Mouse (Mus musculus): ENCODE measurements around the gene Plagl2. TPM values are rescaled to one million over a fixed set of nuclear protein-coding genes. Genes with fewer than 3 reads are reported as not detected.

Gene Plagl2
- polyA plus RNA-seq, 1 experiment from 2014 or later: 14.8 TPM

- Histone ChIP-seq H3K4me2 (no peak overlapping the region), H3K9me3 (no peaks in the 10 kb centered on the region), H3K36me3 (peaks cover 7% of the 10 kb centered on the region), H3K4me3 (no peak overlapping the region), H3K4me1 (0 out of 2 replicates have a peak, but pooled peaks cover 4% of the 10 kb centered on the region), H3K9ac (no peak overlapping the region), H3K27me3 (no peaks in the 10 kb centered on the region), H3K27ac (no peak overlapping the region)
- 66% methylated on average over 4 of the region's 4 CpGs for WGBS
- no peak for ATAC-seq (ENCODE audit: insufficient number of reproducible peaks, insufficient read depth, low FRiP score, low TSS enrichment, low read depth)
Measured at GRCm38 (mm10) chr2:153215421-153215820, 25.8 kb downstream of the Plagl2 start.

- Histone ChIP-seq H3K27me3 (no peaks in the 10 kb centered on the region), H3K9me3 (no peaks in the 10 kb centered on the region), H3K4me2 (no peak overlapping the region), H3K36me3 (peaks cover 14% of the 10 kb centered on the region), H3K27ac (no peak overlapping the region), H3K9ac (no peak overlapping the region), H3K4me1 (0 out of 2 replicates have a peak, but pooled peaks cover 4% of the 10 kb centered on the region), H3K4me3 (no peak overlapping the region)
- ATAC-seq (ENCODE audit: insufficient number of reproducible peaks, insufficient read depth, low FRiP score, low TSS enrichment, low read depth): no peak
- 48% methylated on average over 6 of the region's 6 CpGs for WGBS
Measured at GRCm38 (mm10) chr2:153214771-153215259, 26.4 kb downstream of the Plagl2 start.

GRCm38 (mm10) chr2:153213351-153213750 is 27.9 kb downstream of the Plagl2 start:
- peaks cover 28% of the 10 kb centered on the region for H3K36me3 ChIP-seq
- H3K4me2 ChIP-seq: no peak overlapping the region
- no peak overlapping the region for H3K4me3 ChIP-seq
- 89% methylated on average over 4 of the region's 4 CpGs for WGBS
- H3K9me3 ChIP-seq: no peaks in the 10 kb centered on the region
- no peak overlapping the region for H3K27ac ChIP-seq
- no peak for ATAC-seq (ENCODE audit: insufficient number of reproducible peaks, insufficient read depth, low FRiP score, low TSS enrichment, low read depth)
- H3K4me1 ChIP-seq: 0 out of 2 replicates have a peak, but pooled peaks cover 4% of the 10 kb centered on the region
- no peak overlapping the region for H3K9ac ChIP-seq
- no peaks in the 10 kb centered on the region for H3K27me3 ChIP-seq

GRCm38 (mm10) chr2:153211451-153211850 is 29.8 kb downstream of the Plagl2 start:
- H3K27me3 ChIP-seq: no peaks in the 10 kb centered on the region
- no peak overlapping the region for H3K4me2 ChIP-seq
- WGBS: 90% methylated on average over 5 of the region's 5 CpGs

GRCm38 (mm10) chr2:153209286-153209685 is 31.9 kb downstream of the Plagl2 start:
- no peaks in the 10 kb centered on the region for H3K27me3 ChIP-seq
- no peaks in the 10 kb centered on the region for H3K9me3 ChIP-seq
- WGBS: 91% methylated on average over 5 of the region's 5 CpGs
- H3K36me3 ChIP-seq: peaks cover 67% of the 10 kb centered on the region
- H3K27ac ChIP-seq: no peak overlapping the region
- no peak overlapping the region for H3K4me2 ChIP-seq
- H3K4me1 ChIP-seq: no peaks in the 10 kb centered on the region
- no peak overlapping the region for H3K9ac ChIP-seq
- no peak overlapping the region for H3K4me3 ChIP-seq
- ATAC-seq (ENCODE audit: insufficient number of reproducible peaks, insufficient read depth, low FRiP score, low TSS enrichment, low read depth): no peak

More at GRCm38 (mm10) chr2:153211451-153211850, 29.8 kb downstream of the Plagl2 start:
- Histone ChIP-seq H3K4me3 (no peak overlapping the region), H3K4me1 (0 out of 2 replicates have a peak, but pooled peaks cover 4% of the 10 kb centered on the region), H3K9ac (no peak overlapping the region), H3K36me3 (peaks cover 45% of the 10 kb centered on the region), H3K9me3 (no peaks in the 10 kb centered on the region), H3K27ac (no peak overlapping the region)
- ATAC-seq (ENCODE audit: insufficient number of reproducible peaks, insufficient read depth, low FRiP score, low TSS enrichment, low read depth): no peak

GRCm38 (mm10) chr2:153208149-153208548 is 33.1 kb downstream of the Plagl2 start:
- Histone ChIP-seq H3K27ac (no peak overlapping the region), H3K4me2 (no peak overlapping the region), H3K27me3 (no peaks in the 10 kb centered on the region), H3K9me3 (no peaks in the 10 kb centered on the region), H3K36me3 (peaks cover 76% of the 10 kb centered on the region), H3K9ac (no peak overlapping the region), H3K4me1 (no peaks in the 10 kb centered on the region), H3K4me3 (no peak overlapping the region)
- no peak for ATAC-seq (ENCODE audit: insufficient number of reproducible peaks, insufficient read depth, low FRiP score, low TSS enrichment, low read depth)
- WGBS: 98% methylated on average over 2 of the region's 2 CpGs

GRCm38 (mm10) chr2:153202766-153203165 is 38.5 kb downstream of the Plagl2 start:
- Histone ChIP-seq H3K4me3 (no peak overlapping the region), H3K9me3 (no peaks in the 10 kb centered on the region), H3K9ac (no peak overlapping the region), H3K36me3 (peaks cover 84% of the 10 kb centered on the region), H3K27me3 (no peaks in the 10 kb centered on the region), H3K4me2 (no peak overlapping the region), H3K4me1 (no peaks in the 10 kb centered on the region), H3K27ac (no peak overlapping the region)
- ATAC-seq (ENCODE audit: insufficient number of reproducible peaks, insufficient read depth, low FRiP score, low TSS enrichment, low read depth): no peak
- WGBS: 78% methylated on average over 1 of the region's 1 CpGs

GRCm38 (mm10) chr2:153199114-153199513 is 42.1 kb downstream of the Plagl2 start:
- no peak overlapping the region for H3K9ac ChIP-seq
- H3K9me3 ChIP-seq: no peaks in the 10 kb centered on the region
- no peak for ATAC-seq (ENCODE audit: insufficient number of reproducible peaks, insufficient read depth, low FRiP score, low TSS enrichment, low read depth)
- H3K27ac ChIP-seq: no peak overlapping the region
- WGBS: 84% methylated on average over 2 of the region's 2 CpGs
- no peak overlapping the region for H3K4me2 ChIP-seq
- H3K4me3 ChIP-seq: no peak overlapping the region
- no peaks in the 10 kb centered on the region for H3K4me1 ChIP-seq
- H3K36me3 ChIP-seq: peaks cover 84% of the 10 kb centered on the region
- no peaks in the 10 kb centered on the region for H3K27me3 ChIP-seq

GRCm38 (mm10) chr2:153198485-153198884 is 42.7 kb downstream of the Plagl2 start:
- 78% methylated on average over 5 of the region's 5 CpGs for WGBS
- Histone ChIP-seq H3K27me3 (no peaks in the 10 kb centered on the region), H3K9ac (no peak overlapping the region), H3K9me3 (no peaks in the 10 kb centered on the region), H3K4me3 (no peak overlapping the region), H3K36me3 (peaks cover 81% of the 10 kb centered on the region), H3K4me2 (no peak overlapping the region), H3K27ac (no peak overlapping the region), H3K4me1 (no peaks in the 10 kb centered on the region)
- ATAC-seq (ENCODE audit: insufficient number of reproducible peaks, insufficient read depth, low FRiP score, low TSS enrichment, low read depth): no peak

GRCm38 (mm10) chr2:153194255-153194654 is 47.0 kb downstream of the Plagl2 start:
- no peak for ATAC-seq (ENCODE audit: insufficient number of reproducible peaks, insufficient read depth, low FRiP score, low TSS enrichment, low read depth)
- WGBS: 93% methylated on average over 3 of the region's 3 CpGs
- Histone ChIP-seq H3K36me3 (peaks cover 87% of the 10 kb centered on the region), H3K9ac (no peak overlapping the region), H3K27me3 (no peaks in the 10 kb centered on the region), H3K9me3 (no peaks in the 10 kb centered on the region), H3K4me2 (no peak overlapping the region), H3K27ac (no peak overlapping the region), H3K4me3 (no peak overlapping the region), H3K4me1 (no peaks in the 10 kb centered on the region)

GRCm38 (mm10) chr2:153191242-153191641 is 50.0 kb downstream of the Plagl2 start:
- no peaks in the 10 kb centered on the region for H3K4me1 ChIP-seq
- WGBS: 79% methylated on average over 2 of the region's 2 CpGs
- H3K9ac ChIP-seq: no peak overlapping the region
- H3K9me3 ChIP-seq: no peaks in the 10 kb centered on the region
- H3K27ac ChIP-seq: no peak overlapping the region
- ATAC-seq (ENCODE audit: insufficient number of reproducible peaks, insufficient read depth, low FRiP score, low TSS enrichment, low read depth): no peak
- H3K4me3 ChIP-seq: no peak overlapping the region
- H3K4me2 ChIP-seq: no peak overlapping the region
- no peaks in the 10 kb centered on the region for H3K27me3 ChIP-seq
- H3K36me3 ChIP-seq: peaks cover 92% of the 10 kb centered on the region

GRCm38 (mm10) chr2:153187848-153188247 is 53.4 kb downstream of the Plagl2 start:
- Histone ChIP-seq H3K36me3 (peaks cover 99% of the 10 kb centered on the region), H3K4me3 (no peak overlapping the region)
- 79% methylated on average over 2 of the region's 2 CpGs for WGBS

More at GRCm38 (mm10) chr2:153187848-153188247, 53.4 kb downstream of the Plagl2 start:
- Histone ChIP-seq H3K4me2 (no peak overlapping the region), H3K27ac (no peak overlapping the region), H3K4me1 (no peaks in the 10 kb centered on the region), H3K27me3 (no peaks in the 10 kb centered on the region), H3K9ac (no peak overlapping the region), H3K9me3 (no peaks in the 10 kb centered on the region)
- no peak for ATAC-seq (ENCODE audit: insufficient number of reproducible peaks, insufficient read depth, low FRiP score, low TSS enrichment, low read depth)
